Mouse (Mus musculus) B cell, adult (primary cell): ENCODE data around the gene Gadl1. TPM values are rescaled to one million over a fixed set of nuclear protein-coding genes. Genes with fewer than 3 reads are reported as not detected.

ENCODE experiments used
- total RNA-seq: library from RNA; stranded (reverse); gene quantifications from 4 replicates; pipeline ENCODE4 v1.2.4, GENCODE M21; 2023; ENCODE audit not compliant: inconsistent age

Gene Gadl1
- not detected in 4 replicates for total RNA-seq

DNA sequence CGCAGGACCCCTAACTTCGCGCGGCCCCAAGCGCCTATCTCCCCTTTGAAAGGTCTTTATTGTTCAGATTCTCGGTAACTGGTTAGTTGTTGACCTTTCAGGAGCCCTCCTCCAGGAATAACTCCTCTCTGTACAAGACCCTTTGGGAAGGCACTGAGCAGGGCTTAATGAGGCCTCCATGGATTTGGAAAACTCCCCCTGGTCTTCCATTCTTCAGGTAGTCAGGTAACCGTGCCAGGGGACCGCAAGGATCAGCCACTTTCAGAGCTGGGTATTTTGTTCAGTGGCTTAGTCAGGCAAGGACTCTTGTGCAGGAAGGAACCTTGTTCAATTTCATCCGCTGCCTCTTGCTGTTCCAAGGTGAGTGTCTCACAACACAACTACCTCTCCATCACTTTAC lies at the start of gene Gadl1:
TSS of gene Gadl1 (plus strand) at position 301 of the 400 bp plus-strand sequence.

